Mouse (Mus musculus) layer of hippocampus, adult 2 months (tissue): ENCODE results near the gene Atp6v1c2. TPM values are rescaled to one million over a fixed set of nuclear protein-coding genes. Genes with fewer than 3 reads are reported as not detected.

Source experiments
- DNase-seq, 2 experiments: peaks; one replicate each; pipeline ENCODE4 v3.0.0; 2022; ENCODE audit warnings: low spot score in 2 of 2
- H3K27ac ChIP-seq: fragments of 200-600 bp; 2 replicates; pipeline ENCODE4 v1.8.1; 2022
- H3K4me3 ChIP-seq: fragments of 200-600 bp; 2 replicates; pipeline ENCODE4 v1.8.1; 2022; ENCODE audit warnings: mild to moderate bottlenecking
- CTCF ChIP-seq: fragments of 200-600 bp; conservative IDR thresholded peaks from 2 replicates; pipeline ENCODE4 v1.8.1; 2022; ENCODE audit warnings: antibody characterized with exemption, mild to moderate bottlenecking, moderate library complexity
- total RNA-seq, 2 experiments: library from RNA; stranded (reverse); gene quantifications; 2 replicates each; pipeline ENCODE4 v1.2.3; 2021

Gene Atp6v1c2
- total RNA-seq, 2 experiments from 2014 or later = 3.9 to 4.0 TPM

GRCm38 (mm10) chr12:17357795-17358194 is 28.6 kb upstream of the Atp6v1c2 start:
- H3K27ac ChIP-seq = no peak overlapping the region
- H3K4me3 ChIP-seq = no peak overlapping the region
- TF ChIP-seq CTCF = no peak
- DNase-seq = no peak

- no peak for DNase-seq
- peak; percentile 75 for TF ChIP-seq CTCF
- no peak overlapping the region for H3K27ac ChIP-seq
- no peak overlapping the region for H3K4me3 ChIP-seq
These were observed 27.7 kb upstream of the Atp6v1c2 start for GRCm38 (mm10) chr12:17356853-17357252.

- Histone ChIP-seq H3K4me3 (no peak overlapping the region), H3K27ac (no peak overlapping the region)
- DNase-seq = no peak
- TF ChIP-seq CTCF = peak; percentile 56
These were observed 20.9 kb upstream of the Atp6v1c2 start for GRCm38 (mm10) chr12:17350106-17350505.

DNA sequence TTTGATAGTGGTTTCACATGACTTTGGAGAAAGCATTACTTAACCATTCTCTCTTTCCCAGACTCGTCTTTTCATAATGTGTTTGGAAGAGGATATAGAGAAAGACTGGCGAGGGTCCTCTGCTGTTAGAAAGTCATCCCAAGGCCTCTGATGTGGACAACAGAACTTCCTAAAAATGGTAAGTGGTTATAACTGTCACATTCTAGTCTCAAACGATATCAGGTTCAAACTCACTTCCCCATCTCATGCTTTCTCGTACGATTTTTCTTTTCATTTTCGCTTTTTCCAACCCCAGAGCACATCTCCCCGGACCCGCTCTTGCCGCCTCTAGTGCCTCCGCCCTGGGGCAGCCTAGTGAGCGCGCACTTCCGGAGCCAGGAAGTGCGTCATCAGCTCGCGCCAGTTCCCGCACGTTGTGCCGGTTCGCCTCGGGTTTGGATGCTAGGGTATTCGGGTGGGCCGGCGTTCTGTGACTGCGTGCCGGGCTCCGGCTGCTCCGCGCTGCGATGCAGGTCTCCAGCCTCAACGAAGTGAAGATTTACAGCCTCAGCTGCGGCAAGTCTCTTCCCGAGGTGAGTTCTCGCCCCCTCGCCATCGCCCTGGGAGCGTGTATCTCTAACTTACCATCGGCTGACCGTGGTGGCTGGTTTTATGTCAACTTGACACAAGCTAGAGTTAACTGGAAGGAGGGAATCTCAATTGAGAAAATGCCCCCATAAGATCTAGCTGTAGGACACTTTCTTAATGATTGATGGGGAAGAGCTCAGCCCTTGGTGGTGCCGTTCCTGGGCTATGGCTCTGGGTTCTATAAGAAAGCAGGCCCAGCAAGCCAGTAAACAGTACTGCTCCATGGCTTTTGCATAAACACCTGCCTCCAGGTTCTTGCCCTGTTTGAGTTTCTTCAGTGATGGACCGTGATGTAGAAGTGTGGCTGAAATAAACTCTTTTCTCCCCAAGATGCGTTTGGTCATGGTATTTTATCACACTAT is 19.2 kb upstream of the Atp6v1c2 start, which contains the start of gene Nol10:
Nol10 (plus strand) TSS at position 411 of the 989 bp plus-strand sequence.
- Histone ChIP-seq H3K4me3 (peak within 1 kb of the TSS; percentile 90), H3K27ac (peak within 1 kb of the TSS; percentile 92)
- no peak for TF ChIP-seq CTCF
- DNase-seq = peak; percentile 88 to 93

GRCm38 (mm10) chr12:17347327-17348047 is 18.3 kb upstream of the Atp6v1c2 start:
- peak overlapping the region; percentile 90 for H3K4me3 ChIP-seq
- no peak for DNase-seq
- H3K27ac ChIP-seq = peak overlapping the region; percentile 92
- TF ChIP-seq CTCF = no peak

DNA sequence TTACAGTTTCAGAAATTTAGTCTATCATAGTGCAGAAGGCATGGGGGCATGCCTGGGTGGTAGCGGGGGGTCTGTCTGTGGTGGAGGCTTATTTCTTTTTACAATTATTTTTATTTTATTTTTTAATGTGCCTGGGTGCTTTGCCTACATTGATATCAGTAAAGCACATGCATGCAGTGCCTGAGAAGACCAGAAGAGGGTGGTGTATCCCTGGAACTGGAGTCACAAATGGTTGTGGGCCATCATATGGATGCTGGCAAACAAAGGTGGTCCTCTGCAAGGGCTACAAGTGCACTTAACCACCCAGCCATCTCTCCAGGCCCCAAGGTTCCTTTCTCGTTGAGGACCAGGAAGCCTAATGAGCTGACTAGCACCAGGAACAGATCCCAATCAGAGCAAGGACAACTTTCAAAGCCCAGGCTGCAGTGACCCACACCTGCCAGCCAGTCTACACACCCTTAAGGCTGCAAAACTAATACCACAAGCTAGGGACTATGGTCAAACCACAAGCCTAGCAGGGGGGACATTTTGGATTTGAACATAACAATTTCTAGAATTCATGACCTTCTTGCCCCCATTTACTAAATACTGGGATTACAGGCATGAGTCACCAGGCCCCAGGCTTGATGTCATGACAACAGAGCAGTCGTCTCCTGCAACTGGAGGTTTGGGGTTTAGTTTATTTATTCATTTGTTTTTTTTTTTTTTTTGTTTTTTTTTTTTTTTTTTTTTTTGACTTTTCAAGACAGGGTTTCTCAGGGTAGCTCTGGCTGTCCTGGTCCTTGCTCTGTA is 10.2 kb upstream of the Atp6v1c2 start:
- DNase-seq = no peak
- H3K27ac ChIP-seq = no peak overlapping the region
- TF ChIP-seq CTCF = peak; percentile 62
- no peak overlapping the region for H3K4me3 ChIP-seq

DNA sequence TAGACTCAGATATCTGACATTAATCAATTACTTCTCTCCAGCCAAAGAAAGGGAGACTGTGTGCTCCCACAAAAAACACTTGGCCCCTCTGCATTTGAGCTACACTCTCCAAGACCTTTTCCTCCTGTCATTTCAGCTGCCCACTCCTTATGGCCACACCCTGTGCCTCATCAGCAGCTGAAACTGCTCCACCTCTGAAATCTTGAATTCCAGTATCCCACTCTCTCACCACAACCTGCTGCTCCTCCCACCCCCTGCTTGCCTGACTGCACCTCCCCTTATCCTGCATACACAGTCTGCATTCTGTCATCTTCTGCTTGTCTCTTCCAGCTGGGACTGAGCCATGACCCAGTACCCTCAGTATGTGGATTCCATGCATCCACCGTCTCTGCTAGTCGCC is 9.2 kb upstream of the Atp6v1c2 start:
- Histone ChIP-seq H3K27ac (no peak overlapping the region), H3K4me3 (no peak overlapping the region)
- no peak for TF ChIP-seq CTCF
- no peak for DNase-seq

GRCm38 (mm10) chr12:17333459-17333858 is 4.3 kb upstream of the Atp6v1c2 start:
- DNase-seq = no peak
- no peak for TF ChIP-seq CTCF
- H3K27ac ChIP-seq = no peak overlapping the region
- H3K4me3 ChIP-seq = no peak overlapping the region

DNA sequence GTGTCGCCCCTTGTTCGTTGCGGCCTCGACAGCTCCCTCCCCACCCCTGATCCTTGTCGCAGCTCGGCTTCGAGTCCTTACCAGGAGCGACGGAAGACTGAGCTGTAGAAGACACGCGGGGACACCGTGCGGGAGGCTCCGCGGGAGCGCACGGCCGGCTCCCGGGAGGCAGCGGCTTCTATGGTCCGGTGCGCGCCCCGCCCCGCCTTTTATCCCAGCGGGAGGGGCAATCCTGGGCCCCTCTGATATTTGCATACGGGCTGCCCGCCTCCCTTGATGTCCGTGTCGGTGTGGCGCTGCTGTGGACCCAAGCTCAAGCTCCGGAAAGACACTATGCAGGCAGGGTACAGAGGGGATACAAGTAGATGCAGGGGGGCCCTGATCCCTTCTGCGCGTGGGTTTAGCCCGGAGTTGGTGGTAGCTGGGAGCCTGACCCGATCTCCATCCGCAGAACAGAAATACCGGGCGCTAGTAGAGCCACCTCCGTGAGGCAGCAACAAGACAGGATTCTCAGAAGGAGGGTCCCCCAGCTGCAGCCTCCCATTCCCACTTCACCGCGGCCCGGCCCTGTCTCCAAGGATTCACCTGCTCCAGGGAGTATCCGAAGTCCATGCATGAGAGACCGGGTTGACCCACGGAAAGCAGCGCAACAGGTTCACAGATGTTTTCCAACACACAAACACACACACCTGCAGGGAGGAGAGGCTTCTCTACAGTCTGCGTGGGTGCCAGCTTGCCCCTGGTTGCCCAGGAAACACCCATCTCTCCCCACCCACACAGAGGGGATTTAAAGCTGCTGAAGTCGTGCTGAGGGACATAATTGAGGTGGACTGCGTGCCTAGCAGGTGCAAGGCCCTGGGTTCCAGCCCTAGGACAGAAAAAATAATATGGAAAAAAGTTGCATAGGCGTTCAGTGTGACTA is 4.3 kb downstream of the Atp6v1c2 start:
- no peak for TF ChIP-seq CTCF
- peak overlapping the region; percentile 32; the same call in 1 of the 2 replicates for H3K27ac ChIP-seq
- peak overlapping the region; percentile 59 for H3K4me3 ChIP-seq
- peak in 1 of 2 experiments; percentile 6 for DNase-seq

- Histone ChIP-seq H3K4me3 (no peak overlapping the region), H3K27ac (no peak overlapping the region)
- DNase-seq = no peak
- no peak for TF ChIP-seq CTCF
These were observed 10.7 kb downstream of the Atp6v1c2 start for GRCm38 (mm10) chr12:17318453-17318852.

DNA sequence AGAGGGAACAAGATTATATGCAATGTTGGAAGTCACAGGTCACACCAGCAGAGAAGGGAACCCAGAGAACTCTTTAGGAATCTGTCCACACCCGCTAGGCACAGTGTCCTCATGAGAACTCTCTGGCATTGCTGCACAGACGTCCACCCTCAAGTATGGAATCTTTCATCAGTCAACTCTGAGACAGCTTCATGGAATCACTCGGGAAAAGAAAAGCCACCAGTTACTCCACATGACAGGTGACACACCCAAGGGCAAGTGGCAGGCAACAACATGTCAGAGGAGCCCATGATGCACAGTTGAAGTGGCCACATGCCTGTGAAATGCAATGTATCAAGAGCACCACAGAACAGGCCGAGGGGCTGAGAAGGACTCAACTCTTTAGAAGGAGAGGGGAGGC is 11.2 kb downstream of the Atp6v1c2 start:
- no peak overlapping the region for H3K4me3 ChIP-seq
- no peak for TF ChIP-seq CTCF
- DNase-seq = no peak
- H3K27ac ChIP-seq = no peak overlapping the region
